Mouse (Mus musculus): ENCODE data around the gene Susd5. TPM values are rescaled to one million over a fixed set of nuclear protein-coding genes. Genes with fewer than 3 reads are reported as not detected.

Gene Susd5
- 1 to 10 TPM in 1 of 2 experiments, under 1 TPM in 1; 0.67 to 1.8 TPM for total RNA-seq (2021)

GRCm38 (mm10) chr9:114057090-114057796, at the start of gene Susd5:
Gene Susd5, plus strand, starts transcription at chr9:114057140.
- intact Hi-C loops (cut with DNase I) = no loop called here

GRCm38 (mm10) chr9:114007850-114008350, 49.0 kb upstream of the Susd5 start:
- intact Hi-C loops (cut with DNase I) = no loop called here
- no peak for DNase-seq (ENCODE audit: low spot score)

More at GRCm38 (mm10) chr9:114057090-114057796, at the start of gene Susd5:
- no peak for DNase-seq (ENCODE audit: low spot score)

- intact Hi-C loops (cut with DNase I) = no loop called here
- DNase-seq (ENCODE audit: low spot score) = no peak
Measured at GRCm38 (mm10) chr9:114009526-114009925, 47.4 kb upstream of the Susd5 start.

GRCm38 (mm10) chr9:114011203-114011602, 45.7 kb upstream of the Susd5 start:
- intact Hi-C loops (cut with DNase I) = no loop called here
- DNase-seq (ENCODE audit: low spot score) = no peak

GRCm38 (mm10) chr9:114014034-114014433, 42.9 kb upstream of the Susd5 start:
- DNase-seq (ENCODE audit: low spot score) = no peak
- intact Hi-C loops (cut with DNase I) = no loop called here

GRCm38 (mm10) chr9:114015724-114016123, 41.2 kb upstream of the Susd5 start:
- DNase-seq (ENCODE audit: low spot score) = no peak
- intact Hi-C loops (cut with DNase I) = no loop called here

- intact Hi-C loops (cut with DNase I) = no loop called here
- no peak for DNase-seq (ENCODE audit: low spot score)
Measured at GRCm38 (mm10) chr9:114016402-114016801, 40.5 kb upstream of the Susd5 start.

- no peak for DNase-seq (ENCODE audit: low spot score)
- intact Hi-C loops (cut with DNase I) = no loop called here
Measured at GRCm38 (mm10) chr9:114019012-114019762, 37.8 kb upstream of the Susd5 start.

GRCm38 (mm10) chr9:114022141-114022540, 34.8 kb upstream of the Susd5 start:
- intact Hi-C loops (cut with DNase I) = no loop called here
- no peak for DNase-seq (ENCODE audit: low spot score)

GRCm38 (mm10) chr9:114025182-114025581, 31.8 kb upstream of the Susd5 start:
- DNase-seq (ENCODE audit: low spot score) = no peak

GRCm38 (mm10) chr9:114025846-114026245, 31.1 kb upstream of the Susd5 start:
- no peak for DNase-seq (ENCODE audit: low spot score)
- intact Hi-C loops (cut with DNase I) = no loop called here

More at GRCm38 (mm10) chr9:114025182-114025581, 31.8 kb upstream of the Susd5 start:
- intact Hi-C loops (cut with DNase I) = no loop called here

GRCm38 (mm10) chr9:114026261-114026934, 30.5 kb upstream of the Susd5 start:
- intact Hi-C loops (cut with DNase I) = no loop called here
- DNase-seq (ENCODE audit: low spot score) = peak; percentile 5

- intact Hi-C loops (cut with DNase I) = loop anchor here (5.0 kb wide), 1 partner anchor 49 kb away; no protein-coding TSS in a partner anchor
- DNase-seq (ENCODE audit: low spot score) = no peak
Measured at GRCm38 (mm10) chr9:114040945-114041344, 16.0 kb upstream of the Susd5 start.

- DNase-seq (ENCODE audit: low spot score) = no peak
- intact Hi-C loops (cut with DNase I) = loop anchor here (5.0 kb wide), 1 partner anchor 50 kb away; no protein-coding TSS in a partner anchor
Measured at GRCm38 (mm10) chr9:114042490-114042889, 14.4 kb upstream of the Susd5 start.

- DNase-seq (ENCODE audit: low spot score) = no peak
- intact Hi-C loops (cut with DNase I) = loop anchor here (5.0 kb wide), 1 partner anchor 52 kb away; no protein-coding TSS in a partner anchor
Measured at GRCm38 (mm10) chr9:114044446-114044845, 12.5 kb upstream of the Susd5 start.

GRCm38 (mm10) chr9:114046028-114046427, 10.9 kb upstream of the Susd5 start, which contains the start of gene Fbxl2:
Gene Fbxl2, minus strand, starts transcription at chr9:114046191.
- intact Hi-C loops (cut with DNase I) = no loop called here
- no peak for DNase-seq (ENCODE audit: low spot score)

GRCm38 (mm10) chr9:114046676-114047075, 10.3 kb upstream of the Susd5 start:
- DNase-seq (ENCODE audit: low spot score) = no peak
- intact Hi-C loops (cut with DNase I) = no loop called here

GRCm38 (mm10) chr9:114050106-114050505, 6.8 kb upstream of the Susd5 start:
- intact Hi-C loops (cut with DNase I) = no loop called here

GRCm38 (mm10) chr9:114050778-114051177, 6.2 kb upstream of the Susd5 start:
- DNase-seq (ENCODE audit: low spot score) = no peak
- intact Hi-C loops (cut with DNase I) = no loop called here

More at GRCm38 (mm10) chr9:114050106-114050505, 6.8 kb upstream of the Susd5 start:
- no peak for DNase-seq (ENCODE audit: low spot score)

- no peak for DNase-seq (ENCODE audit: low spot score)
- intact Hi-C loops (cut with DNase I) = no loop called here
Measured at GRCm38 (mm10) chr9:114052031-114052430, 4.9 kb upstream of the Susd5 start.
